Mouse (Mus musculus) kidney, embryonic 16.5 days (tissue): ENCODE measurements around the gene Rbp1. TPM values are rescaled to one million over a fixed set of nuclear protein-coding genes. Genes with fewer than 3 reads are reported as not detected.
A peak's percentile ranks its signal among the peaks of the same experiment; 100 is the strongest.

Experiments used
- ATAC-seq: fragments of 200-750 bp; cut with Nextera tagmentation; 2 replicates; pipeline ENCODE4 v1.8.0; 2017; ENCODE audit warnings: moderate TSS enrichment; ENCODE audit not compliant: low FRiP score, low TSS enrichment
- H3K27ac ChIP-seq: fragments of 300-500 bp; sonication (generic); 2 replicates; pipeline ENCODE4 v1.5.1; 2014; ENCODE audit warnings: low read length
- H3K27me3 ChIP-seq: fragments of 300-500 bp; sonication (generic); 2 replicates; pipeline ENCODE4 v1.6.1; 2014; ENCODE audit warnings: low read length, control low read depth, mixed read lengths; ENCODE audit not compliant: insufficient read depth
- H3K36me3 ChIP-seq: fragments of 300-500 bp; sonication (generic); 2 replicates; pipeline ENCODE4 v1.6.1; 2014; ENCODE audit warnings: low read length, control low read depth, mixed read lengths; ENCODE audit not compliant: insufficient read depth
- H3K4me1 ChIP-seq: fragments of 300-500 bp; sonication (generic); 2 replicates; pipeline ENCODE4 v1.6.1; 2014; ENCODE audit warnings: low read length, control low read depth, mixed read lengths; ENCODE audit not compliant: insufficient read depth
- H3K4me2 ChIP-seq: fragments of 300-500 bp; sonication (generic); replicated peaks from 2 replicates; pipeline ENCODE4 v1.6.1; 2014; ENCODE audit warnings: low read depth, low read length
- H3K4me3 ChIP-seq: fragments of 300-500 bp; sonication (generic); 2 replicates; pipeline ENCODE4 v1.5.1; 2014; ENCODE audit warnings: mild to moderate bottlenecking, low read length
- H3K9ac ChIP-seq: fragments of 300-500 bp; sonication (generic); replicated peaks from 2 replicates; pipeline ENCODE4 v1.6.1; 2014; ENCODE audit warnings: low read length
- H3K9me3 ChIP-seq: fragments of 300-500 bp; sonication (generic); 2 replicates; pipeline ENCODE4 v1.6.1; 2016; ENCODE audit warnings: low read length, control low read depth
- WGBS: fragments of 180-500 bp; shearing (Covaris S2); extraction: QIAGEN DNeasy Blood & Tissue Kit; methylation state at CpG from one replicate; pipeline ENCODE4 v1.1.7; 2014; 5-methylcytosine and 5-hydroxymethylcytosine counted together
- polyA plus RNA-seq: library from polyadenylated mRNA; unstranded; fragments of >200 nt; fragmentation: Nextera tagmentation; extraction: Ambion mirVana; gene quantifications from 2 replicates; pipeline ENCODE4 v1.2.1, GENCODE M21; 2015

Gene Rbp1
- polyA plus RNA-seq, 1 experiment from 2014 or later, result 104 TPM

GRCm38 (mm10) chr9:98433956-98434588 lies 11.3 kb downstream of the Rbp1 start:
- no peak overlapping the region for H3K4me3 ChIP-seq
- H3K27ac ChIP-seq, result 0 out of 2 replicates have a peak overlapping the region, but pooled peaks have one; percentile 23
- H3K4me2 ChIP-seq, result no peak overlapping the region
- peaks cover 3% of the 10 kb centered on the region; the same call in 1 of the 2 replicates for H3K36me3 ChIP-seq
- H3K27me3 ChIP-seq, result no peaks in the 10 kb centered on the region
- H3K9me3 ChIP-seq, result no peaks in the 10 kb centered on the region
- H3K4me1 ChIP-seq, result peaks cover 21% of the 10 kb centered on the region
- H3K9ac ChIP-seq, result no peak overlapping the region
- 33% methylated on average over 4 of the region's 4 CpGs for WGBS
- ATAC-seq, result no peak

- H3K4me3 ChIP-seq, result no peak overlapping the region
- WGBS, result 74% methylated on average over 4 of the region's 4 CpGs
- H3K4me2 ChIP-seq, result no peak overlapping the region
- ATAC-seq, result no peak
- H3K27me3 ChIP-seq, result no peaks in the 10 kb centered on the region
- H3K36me3 ChIP-seq, result peaks cover 3% of the 10 kb centered on the region; the same call in 1 of the 2 replicates
- H3K27ac ChIP-seq, result no peak overlapping the region
- peaks cover 4% of the 10 kb centered on the region; the same call in 1 of the 2 replicates for H3K4me1 ChIP-seq
- no peaks in the 10 kb centered on the region for H3K9me3 ChIP-seq
- no peak overlapping the region for H3K9ac ChIP-seq
Observed at GRCm38 (mm10) chr9:98437819-98438218, 15.1 kb downstream of the Rbp1 start.

DNA sequence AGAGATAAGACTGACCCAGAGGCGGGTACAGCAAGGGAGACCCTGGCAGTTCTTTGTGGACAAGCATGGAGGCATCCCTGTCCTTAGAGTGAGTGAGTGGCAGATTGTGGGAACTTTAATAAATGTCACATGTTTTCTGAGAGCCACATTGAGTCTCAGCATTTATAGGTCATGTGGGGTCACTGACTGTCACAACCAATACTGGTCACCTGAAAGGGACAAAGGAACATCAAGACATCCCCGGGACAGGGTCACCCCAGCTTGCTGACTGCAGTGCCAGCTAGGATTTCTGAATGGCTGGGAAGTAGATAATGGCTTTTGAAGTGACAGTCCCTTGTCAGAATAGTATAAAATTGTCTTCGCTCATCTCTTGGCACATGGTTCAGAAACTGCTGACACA lies 16.3 kb downstream of the Rbp1 start:
- ATAC-seq, result no peak
- WGBS, result 81% methylated on average over 3 of the region's 3 CpGs
- Histone ChIP-seq H3K4me2 (no peak overlapping the region), H3K27me3 (no peaks in the 10 kb centered on the region), H3K27ac (no peak overlapping the region), H3K4me1 (no peaks in the 10 kb centered on the region), H3K9ac (no peak overlapping the region), H3K9me3 (no peaks in the 10 kb centered on the region), H3K36me3 (peaks cover 3% of the 10 kb centered on the region; the same call in 1 of the 2 replicates), H3K4me3 (no peak overlapping the region)

GRCm38 (mm10) chr9:98442638-98443037 lies 19.9 kb downstream of the Rbp1 start:
- H3K36me3 ChIP-seq, result peaks cover 29% of the 10 kb centered on the region; the same call in 1 of the 2 replicates
- H3K4me3 ChIP-seq, result no peak overlapping the region
- H3K9me3 ChIP-seq, result no peaks in the 10 kb centered on the region
- 0 out of 2 replicates have a peak, but pooled peaks cover 4% of the 10 kb centered on the region for H3K4me1 ChIP-seq
- no peaks in the 10 kb centered on the region for H3K27me3 ChIP-seq
- H3K4me2 ChIP-seq, result no peak overlapping the region
- 64% methylated on average over 5 of the region's 5 CpGs for WGBS
- no peak overlapping the region for H3K9ac ChIP-seq
- H3K27ac ChIP-seq, result no peak overlapping the region
- ATAC-seq, result no peak

- H3K9me3 ChIP-seq, result no peaks in the 10 kb centered on the region
- no peaks in the 10 kb centered on the region for H3K27me3 ChIP-seq
- no peak overlapping the region for H3K4me3 ChIP-seq
- no peak overlapping the region for H3K9ac ChIP-seq
- peaks cover 29% of the 10 kb centered on the region; the same call in 1 of the 2 replicates for H3K36me3 ChIP-seq
- 0 out of 2 replicates have a peak, but pooled peaks cover 4% of the 10 kb centered on the region for H3K4me1 ChIP-seq
- WGBS, result 68% methylated on average over 9 of the region's 9 CpGs
- no peak for ATAC-seq
- no peak overlapping the region for H3K4me2 ChIP-seq
- H3K27ac ChIP-seq, result no peak overlapping the region
Observed at GRCm38 (mm10) chr9:98445359-98446149, 22.8 kb downstream of the Rbp1 start.

- 95% methylated on average over 1 of the region's 1 CpGs for WGBS
- peaks cover 4% of the 10 kb centered on the region for H3K9me3 ChIP-seq
- no peak overlapping the region for H3K9ac ChIP-seq
- H3K36me3 ChIP-seq, result peaks cover 12% of the 10 kb centered on the region; the same call in 1 of the 2 replicates
- H3K27ac ChIP-seq, result no peak overlapping the region
- no peaks in the 10 kb centered on the region for H3K4me1 ChIP-seq
- no peak overlapping the region for H3K4me3 ChIP-seq
- H3K4me2 ChIP-seq, result no peak overlapping the region
- H3K27me3 ChIP-seq, result no peaks in the 10 kb centered on the region
- ATAC-seq, result no peak
Observed at GRCm38 (mm10) chr9:98450976-98451375, 28.2 kb downstream of the Rbp1 start.

GRCm38 (mm10) chr9:98466709-98467108 lies 43.9 kb downstream of the Rbp1 start:
- ATAC-seq, result no peak

DNA sequence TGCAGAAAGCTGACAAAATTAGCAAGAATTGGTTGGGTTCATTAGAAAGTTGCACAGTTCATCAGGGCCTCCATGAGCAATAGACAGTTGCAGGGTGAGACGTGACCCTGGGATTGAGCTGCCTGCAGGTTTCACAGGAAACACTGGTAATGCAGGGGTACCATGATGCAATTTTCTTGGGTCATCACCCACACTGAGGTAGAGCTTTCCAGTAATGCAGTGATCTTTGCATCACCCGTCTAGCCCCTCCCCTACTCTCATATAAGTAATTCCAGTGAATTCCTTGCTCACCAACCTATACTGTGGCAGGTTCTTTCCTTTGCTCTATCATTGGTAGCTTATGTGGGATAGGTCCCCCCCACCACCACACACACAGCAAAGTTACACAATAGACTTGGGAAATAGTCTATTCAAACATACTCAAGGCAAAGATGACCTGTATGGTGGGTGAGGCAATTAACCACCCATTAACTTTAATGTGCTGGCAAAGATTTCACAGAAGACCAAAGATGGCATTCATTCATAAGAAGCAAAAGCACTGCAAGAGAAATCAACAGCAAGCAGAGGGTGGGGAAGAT lies 57.5 kb downstream of the Rbp1 start:
- no peak for ATAC-seq
- H3K4me2 ChIP-seq, result no peak overlapping the region
- no peak overlapping the region for H3K27ac ChIP-seq
- H3K9me3 ChIP-seq, result no peaks in the 10 kb centered on the region
- H3K36me3 ChIP-seq, result no peaks in the 10 kb centered on the region
- H3K27me3 ChIP-seq, result no peaks in the 10 kb centered on the region
- H3K4me1 ChIP-seq, result no peaks in the 10 kb centered on the region
- H3K9ac ChIP-seq, result no peak overlapping the region
- H3K4me3 ChIP-seq, result no peak overlapping the region
- 96% methylated on average over 2 of the region's 2 CpGs for WGBS

More at GRCm38 (mm10) chr9:98466709-98467108, 43.9 kb downstream of the Rbp1 start:
- no peak overlapping the region for H3K4me2 ChIP-seq
- H3K4me3 ChIP-seq, result no peak overlapping the region
- no peaks in the 10 kb centered on the region for H3K9me3 ChIP-seq
- H3K9ac ChIP-seq, result no peak overlapping the region
- no peaks in the 10 kb centered on the region for H3K27me3 ChIP-seq
- no peaks in the 10 kb centered on the region for H3K36me3 ChIP-seq
- no peak overlapping the region for H3K27ac ChIP-seq
- no peaks in the 10 kb centered on the region for H3K4me1 ChIP-seq
- 37% methylated on average over 2 of the region's 2 CpGs for WGBS

DNA sequence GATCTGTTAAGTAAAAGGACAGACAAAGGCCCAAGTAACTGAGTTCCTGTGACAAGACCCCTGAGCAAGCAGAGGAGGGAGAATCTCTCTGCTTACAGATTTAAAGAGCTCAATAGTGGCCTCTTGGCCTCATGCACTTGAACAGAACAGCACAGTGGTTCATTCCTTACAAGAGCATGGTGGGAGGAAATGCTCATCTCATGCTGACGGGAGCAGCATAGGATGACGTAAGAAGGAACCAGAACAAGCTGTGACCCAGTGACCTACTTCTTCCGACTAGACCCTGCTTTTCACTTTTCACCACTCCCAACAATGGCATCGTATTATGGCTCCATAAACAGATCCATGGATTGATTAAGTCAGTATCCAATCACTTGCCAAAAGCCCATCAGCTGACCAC lies 59.5 kb downstream of the Rbp1 start:
- no peaks in the 10 kb centered on the region for H3K9me3 ChIP-seq
- H3K4me1 ChIP-seq, result no peaks in the 10 kb centered on the region
- H3K27me3 ChIP-seq, result no peaks in the 10 kb centered on the region
- 60% methylated on average over 4 of the region's 4 CpGs for WGBS
- H3K9ac ChIP-seq, result no peak overlapping the region
- no peaks in the 10 kb centered on the region for H3K36me3 ChIP-seq
- no peak for ATAC-seq
- no peak overlapping the region for H3K4me3 ChIP-seq
- H3K27ac ChIP-seq, result no peak overlapping the region
- no peak overlapping the region for H3K4me2 ChIP-seq
